Mouse (Mus musculus) forebrain, embryonic 11.5 days (tissue): ENCODE measurements around the gene Xylb. TPM values are rescaled to one million over a fixed set of nuclear protein-coding genes. Genes with fewer than 3 reads are reported as not detected.

Source experiments
- ATAC-seq: fragments of 200-750 bp; cut with Nextera tagmentation; replicated peaks from 2 replicates; pipeline ENCODE4 v1.8.0; 2017; ENCODE audit warnings: moderate TSS enrichment; ENCODE audit not compliant: low FRiP score
- DNase-seq: peaks from one replicate; pipeline ENCODE4 v3.0.0-alpha.2; 2017; ENCODE audit warnings: low spot score
- H3K27ac ChIP-seq: fragments of 300-500 bp; sonication (generic); 2 replicates; pipeline ENCODE4 v1.5.1; 2014; ENCODE audit warnings: low read depth, low read length
- H3K27me3 ChIP-seq: fragments of 300-500 bp; sonication (generic); 2 replicates; pipeline ENCODE4 v1.6.1; 2014; ENCODE audit warnings: mild to moderate bottlenecking, low read length, mixed read lengths; ENCODE audit not compliant: control insufficient read depth, insufficient read depth
- H3K36me3 ChIP-seq: fragments of 300-500 bp; sonication (generic); 2 replicates; pipeline ENCODE4 v1.6.1; 2014; ENCODE audit warnings: mild to moderate bottlenecking, low read length, moderate library complexity, mixed read lengths; ENCODE audit not compliant: control insufficient read depth, insufficient read depth
- H3K4me1 ChIP-seq: fragments of 300-500 bp; sonication (generic); replicated peaks from 2 replicates; pipeline ENCODE4 v1.6.1; 2014; ENCODE audit warnings: low read length, mixed read lengths; ENCODE audit not compliant: control insufficient read depth, insufficient read depth
- H3K4me2 ChIP-seq: fragments of 300-500 bp; sonication (generic); 2 replicates; pipeline ENCODE4 v1.6.1; 2014; ENCODE audit warnings: low read depth, mild to moderate bottlenecking, low read length, moderate library complexity, mixed read lengths; ENCODE audit not compliant: severe bottlenecking
- H3K4me3 ChIP-seq: fragments of 300-500 bp; sonication (generic); 2 replicates; pipeline ENCODE4 v1.5.1; 2014; ENCODE audit warnings: low read depth, low read length
- H3K9ac ChIP-seq: fragments of 300-500 bp; sonication (generic); 2 replicates; pipeline ENCODE4 v1.6.1; 2014; ENCODE audit warnings: low read length
- H3K9me3 ChIP-seq: fragments of 300-500 bp; sonication (generic); 2 replicates; pipeline ENCODE4 v1.6.1; 2016; ENCODE audit warnings: low read length, mixed read lengths; ENCODE audit not compliant: control insufficient read depth
- WGBS: fragments of 180-500 bp; shearing (Covaris S2); extraction: QIAGEN DNeasy Blood & Tissue Kit; methylation state at CpG from one replicate; pipeline ENCODE4 v1.1.7; 2014; 5-methylcytosine and 5-hydroxymethylcytosine counted together
- polyA plus RNA-seq: library from polyadenylated mRNA; unstranded; fragments of >200 nt; fragmentation: Nextera tagmentation; extraction: Ambion mirVana; gene quantifications from 2 replicates; pipeline ENCODE4 v1.2.1, GENCODE M21; 2014

Gene Xylb
- polyA plus RNA-seq, 1 experiment from 2014 or later: 12.7 TPM

GRCm38 (mm10) chr9:119339106-119339505 lies 18.1 kb upstream of the Xylb start:
- H3K4me2 ChIP-seq: peak overlapping the region; percentile 68
- H3K9ac ChIP-seq: peak overlapping the region; percentile 59
- H3K27ac ChIP-seq: no peak overlapping the region
- WGBS: 58% methylated on average over 7 of the region's 7 CpGs
- H3K36me3 ChIP-seq: no peaks in the 10 kb centered on the region; the same call in 1 of the 2 replicates
- ATAC-seq: no peak
- no peaks in the 10 kb centered on the region for H3K9me3 ChIP-seq
- H3K4me1 ChIP-seq: peaks cover 7% of the 10 kb centered on the region; the same call in 1 of the 2 replicates
- H3K27me3 ChIP-seq: peaks cover 3% of the 10 kb centered on the region; the same call in 1 of the 2 replicates
- DNase-seq: peak; percentile 53
- H3K4me3 ChIP-seq: peak overlapping the region; percentile 66; the same call in 1 of the 2 replicates

- 1% methylated on average over 43 of the region's 43 CpGs for WGBS
- Histone ChIP-seq H3K27ac (peak within 1 kb of the TSS; percentile 79), H3K4me2 (peak within 1 kb of the TSS; percentile 68), H3K9ac (peak within 1 kb of the TSS; percentile 59), H3K4me1 (peaks cover 7% of the 10 kb centered on the region; the same call in 1 of the 2 replicates), H3K36me3 (no peaks in the 10 kb centered on the region; the same call in 1 of the 2 replicates), H3K9me3 (no peaks in the 10 kb centered on the region), H3K4me3 (peak within 1 kb of the TSS; percentile 66), H3K27me3 (peaks cover 3% of the 10 kb centered on the region; the same call in 1 of the 2 replicates)
- DNase-seq (peak; percentile 75), ATAC-seq (no peak)
Measured at GRCm38 (mm10) chr9:119339558-119340211, 17.5 kb upstream of the Xylb start, which contains the start of gene Acaa1a. Gene Acaa1a, plus strand, starts transcription at chr9:119339676.

GRCm38 (mm10) chr9:119340212-119340580 lies 17.0 kb upstream of the Xylb start:
- DNase-seq: no peak
- Histone ChIP-seq H3K9ac (peak overlapping the region; percentile 59), H3K4me2 (peak overlapping the region; percentile 68), H3K27me3 (peaks cover 3% of the 10 kb centered on the region; the same call in 1 of the 2 replicates), H3K36me3 (no peaks in the 10 kb centered on the region; the same call in 1 of the 2 replicates), H3K9me3 (no peaks in the 10 kb centered on the region), H3K4me3 (peak overlapping the region; percentile 66), H3K27ac (0 out of 2 replicates have a peak overlapping the region, but pooled peaks have one; percentile 79), H3K4me1 (peaks cover 7% of the 10 kb centered on the region; the same call in 1 of the 2 replicates)
- no peak for ATAC-seq
- 6% methylated on average over 8 of the region's 8 CpGs for WGBS

GRCm38 (mm10) chr9:119340909-119341816 lies 16.0 kb upstream of the Xylb start, which contains the start of gene Myd88:
Gene Myd88, minus strand, starts transcription at chr9:119341411.
- WGBS: under 1% methylated on average over 68 of the region's 68 CpGs
- peak within 1 kb of the TSS; percentile 66 for H3K4me3 ChIP-seq
- no peaks in the 10 kb centered on the region for H3K9me3 ChIP-seq
- H3K9ac ChIP-seq: peak within 1 kb of the TSS; percentile 78
- H3K27me3 ChIP-seq: peaks cover 3% of the 10 kb centered on the region; the same call in 1 of the 2 replicates
- H3K27ac ChIP-seq: peak within 1 kb of the TSS; percentile 79
- peak; percentile 97 for ATAC-seq
- H3K4me1 ChIP-seq: peaks cover 7% of the 10 kb centered on the region; the same call in 1 of the 2 replicates
- H3K36me3 ChIP-seq: peaks cover 3% of the 10 kb centered on the region
- H3K4me2 ChIP-seq: peak within 1 kb of the TSS; percentile 68
- DNase-seq: peak; percentile 96

- peaks cover 7% of the 10 kb centered on the region; the same call in 1 of the 2 replicates for H3K4me1 ChIP-seq
- H3K36me3 ChIP-seq: peaks cover 6% of the 10 kb centered on the region
- no peak for DNase-seq
- H3K9ac ChIP-seq: no peak overlapping the region
- no peak overlapping the region for H3K27ac ChIP-seq
- H3K9me3 ChIP-seq: no peaks in the 10 kb centered on the region
- peaks cover 3% of the 10 kb centered on the region; the same call in 1 of the 2 replicates for H3K27me3 ChIP-seq
- H3K4me3 ChIP-seq: no peak overlapping the region
- 92% methylated on average over 7 of the region's 7 CpGs for WGBS
- no peak overlapping the region for H3K4me2 ChIP-seq
- ATAC-seq: no peak
Measured at GRCm38 (mm10) chr9:119342728-119343127, 14.5 kb upstream of the Xylb start.

GRCm38 (mm10) chr9:119346376-119346775 lies 10.8 kb upstream of the Xylb start:
- H3K27ac ChIP-seq: no peak overlapping the region
- DNase-seq (no peak), ATAC-seq (no peak)
- H3K4me3 ChIP-seq: no peak overlapping the region
- no peak overlapping the region for H3K4me2 ChIP-seq
- WGBS: 92% methylated on average over 8 of the region's 8 CpGs
- H3K27me3 ChIP-seq: no peaks in the 10 kb centered on the region
- no peaks in the 10 kb centered on the region for H3K9me3 ChIP-seq
- no peak overlapping the region for H3K9ac ChIP-seq
- peaks cover 10% of the 10 kb centered on the region for H3K36me3 ChIP-seq
- peaks cover 6% of the 10 kb centered on the region; the same call in 1 of the 2 replicates for H3K4me1 ChIP-seq

- H3K27ac ChIP-seq: no peak overlapping the region
- H3K4me2 ChIP-seq: no peak overlapping the region
- H3K27me3 ChIP-seq: no peaks in the 10 kb centered on the region
- H3K4me3 ChIP-seq: no peak overlapping the region
- no peak for ATAC-seq
- H3K4me1 ChIP-seq: no peaks in the 10 kb centered on the region
- no peak overlapping the region for H3K9ac ChIP-seq
- WGBS: 88% methylated on average over 3 of the region's 3 CpGs
- no peaks in the 10 kb centered on the region for H3K9me3 ChIP-seq
- peaks cover 10% of the 10 kb centered on the region for H3K36me3 ChIP-seq
- no peak for DNase-seq
Measured at GRCm38 (mm10) chr9:119350531-119350930, 6.7 kb upstream of the Xylb start.

GRCm38 (mm10) chr9:119350947-119351705 lies 6.1 kb upstream of the Xylb start:
- Histone ChIP-seq H3K27me3 (no peaks in the 10 kb centered on the region), H3K4me3 (no peak overlapping the region), H3K9me3 (no peaks in the 10 kb centered on the region), H3K4me1 (no peaks in the 10 kb centered on the region), H3K4me2 (no peak overlapping the region), H3K9ac (no peak overlapping the region), H3K36me3 (peaks cover 8% of the 10 kb centered on the region), H3K27ac (no peak overlapping the region)
- WGBS: 94% methylated on average over 10 of the region's 10 CpGs
- DNase-seq: no peak
- ATAC-seq: no peak
